Mouse (Mus musculus): ENCODE data around the gene Rasl2-9. TPM values are rescaled to one million over a fixed set of nuclear protein-coding genes. Genes with fewer than 3 reads are reported as not detected.

Rasl2-9 gene
- not detected in 2 replicates for polyA plus RNA-seq (2012; ENCODE audit: low replicate concordance)

DNA sequence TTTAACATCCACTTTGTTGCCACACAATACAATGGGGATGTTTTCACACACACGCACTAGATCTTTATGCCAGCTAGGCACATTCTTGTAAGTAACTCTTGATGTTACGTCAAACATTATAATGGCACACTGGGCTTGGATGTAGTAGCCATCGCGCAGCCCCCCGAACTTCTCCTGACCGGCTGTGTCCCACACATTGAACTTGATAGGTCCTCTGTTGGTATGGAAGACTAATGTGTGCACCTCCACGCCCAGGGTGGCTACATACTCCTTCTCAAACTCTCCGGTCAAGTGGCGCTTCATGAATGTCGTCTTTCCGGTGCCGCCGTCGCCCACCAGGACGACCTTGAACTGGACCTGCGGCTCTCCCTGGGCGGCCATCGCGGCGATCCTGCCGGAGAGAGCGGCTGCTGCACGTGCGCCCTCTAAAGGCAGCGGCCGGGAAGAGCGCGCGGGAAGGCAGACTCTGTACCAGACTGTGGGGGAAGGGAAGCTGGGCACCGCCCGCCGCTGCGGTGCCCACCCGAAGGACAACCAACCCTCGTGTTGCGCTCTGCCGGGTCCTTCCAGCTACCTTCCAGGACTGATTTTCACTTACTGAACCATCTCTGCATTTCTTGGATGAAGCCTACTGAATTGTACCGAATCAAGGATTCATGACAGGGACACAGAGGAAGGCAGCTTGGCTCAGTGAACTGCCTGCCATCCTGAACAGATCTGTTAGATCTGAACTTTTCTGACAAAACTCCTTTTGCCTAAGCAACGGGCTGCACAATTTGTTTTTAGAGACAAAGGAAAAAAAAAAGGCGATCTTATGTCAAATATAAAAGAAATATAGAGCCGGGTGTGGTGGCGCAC is at the start of gene Rasl2-9:
TSS of gene Rasl2-9 (minus strand) at position 402 of the 858 bp plus-strand sequence.

GRCm38 (mm10) chr7:5149570-5149969 is 23.8 kb upstream of the Rasl2-9 start, which contains the start of gene Vmn1r55:
Gene Vmn1r55, minus strand, starts transcription at chr7:5149670.

GRCm38 (mm10) chr7:5116850-5117249 is 8.9 kb downstream of the Rasl2-9 start, which contains the start of gene Rfpl4:
Gene Rfpl4, minus strand, starts transcription at chr7:5116950.

DNA sequence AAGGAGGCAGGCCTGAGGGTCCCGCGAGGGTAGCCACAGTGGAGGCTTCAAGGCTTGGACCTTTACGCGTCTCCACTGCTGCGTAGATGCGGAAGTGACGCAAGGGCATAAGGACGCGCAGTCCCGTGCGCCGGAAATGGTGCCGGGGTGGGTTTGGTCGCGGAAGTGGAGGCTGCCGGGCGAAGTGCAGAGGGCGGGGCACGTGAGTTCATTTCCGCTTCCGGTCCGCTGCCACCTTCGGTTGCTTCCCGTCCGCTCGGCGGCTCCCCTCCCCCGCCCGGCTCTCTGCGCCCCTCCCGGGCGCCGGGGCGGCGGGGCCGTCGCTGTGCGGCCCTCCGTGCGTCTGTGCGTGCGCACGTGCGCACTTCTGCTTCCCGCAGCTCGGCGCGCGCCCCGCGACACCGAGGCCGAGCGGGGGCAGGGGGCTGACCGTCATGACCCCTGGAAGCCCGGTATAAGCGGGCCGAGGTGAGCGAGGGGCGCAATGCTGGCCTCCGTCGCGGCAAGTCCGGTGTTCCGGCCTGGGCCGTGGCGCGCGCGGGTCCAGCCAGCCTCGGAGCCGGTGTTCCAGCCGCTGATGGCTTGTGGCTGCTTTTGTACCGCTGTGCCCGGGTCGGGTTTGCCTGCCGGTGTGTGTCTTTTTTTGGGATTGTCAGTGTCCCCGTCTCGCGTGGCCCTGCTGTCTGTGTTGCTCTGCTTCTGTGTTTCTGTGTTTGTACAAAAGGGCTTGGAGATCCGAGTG is 45.6 kb downstream of the Rasl2-9 start, which contains the start of gene Epn1:
TSS of gene Epn1 (plus strand) at position 226 of the 742 bp plus-strand sequence.

Other genes starting within 250 kb of the Rasl2-9 start
- 2.1 and 10.8 TPM in 2 replicates for gene Isoc2a, start 248.8 kb downstream of the Rasl2-9 start, polyA plus RNA-seq (2012; ENCODE audit: low replicate concordance)
- gene Gm36210, start 219.4 kb downstream of the Rasl2-9 start, polyA plus RNA-seq (2012; ENCODE audit: low replicate concordance), result 0.27 TPM in 1 of 2 replicates, not detected in the other
- 71.6 and 77.8 TPM in 2 replicates for gene Zfp628, start 210.7 kb downstream of the Rasl2-9 start, polyA plus RNA-seq (2012; ENCODE audit: low replicate concordance)
- gene Nat14, start 203.9 kb downstream of the Rasl2-9 start, polyA plus RNA-seq (2012; ENCODE audit: low replicate concordance), result 2.4 and 2.5 TPM in 2 replicates
- gene Ssc5d, start 200.2 kb downstream of the Rasl2-9 start, polyA plus RNA-seq (2012; ENCODE audit: low replicate concordance), result 0.38 and 0.55 TPM in 2 replicates
- 0.20 and 0.42 TPM in 2 replicates for gene Sbk2, start 161.5 kb downstream of the Rasl2-9 start, polyA plus RNA-seq (2012; ENCODE audit: low replicate concordance)
- gene Sbk3, start 154.8 kb downstream of the Rasl2-9 start, polyA plus RNA-seq (2012; ENCODE audit: low replicate concordance), result not detected in 2 replicates
- gene Zfp579, start 129.8 kb downstream of the Rasl2-9 start, polyA plus RNA-seq (2012; ENCODE audit: low replicate concordance), result 12.4 and 20.9 TPM in 2 replicates
- gene Zfp524, start 111.5 kb downstream of the Rasl2-9 start, polyA plus RNA-seq (2012; ENCODE audit: low replicate concordance), result 84.6 and 112 TPM in 2 replicates
- gene Fiz1, start 111.3 kb downstream of the Rasl2-9 start, polyA plus RNA-seq (2012; ENCODE audit: low replicate concordance), result 21.6 and 58.9 TPM in 2 replicates
- 33.3 TPM in 1 of 2 replicates, not detected in the other for gene Gm44973, start 110.5 kb downstream of the Rasl2-9 start, polyA plus RNA-seq (2012; ENCODE audit: low replicate concordance)
- 98.5 and 146 TPM in 2 replicates for gene Zfp865, start 105.6 kb downstream of the Rasl2-9 start, polyA plus RNA-seq (2012; ENCODE audit: low replicate concordance)
- 0.44 and 1.1 TPM in 2 replicates for gene Ccdc106, start 105.4 kb downstream of the Rasl2-9 start, polyA plus RNA-seq (2012; ENCODE audit: low replicate concordance)
- gene 4632433K11Rik, start 91.8 kb downstream of the Rasl2-9 start, polyA plus RNA-seq (2012; ENCODE audit: low replicate concordance), result not detected in 2 replicates
- 2.2 and 2.8 TPM in 2 replicates for gene Zfp784, start 87.5 kb downstream of the Rasl2-9 start, polyA plus RNA-seq (2012; ENCODE audit: low replicate concordance)
- 8.1 and 27.6 TPM in 2 replicates for gene Zfp580, start 74.4 kb downstream of the Rasl2-9 start, polyA plus RNA-seq (2012; ENCODE audit: low replicate concordance)
- 584 and 990 TPM in 2 replicates for gene U2af2, start 63.8 kb downstream of the Rasl2-9 start, polyA plus RNA-seq (2012; ENCODE audit: low replicate concordance)
- 1,843 and 1,854 TPM in 2 replicates for gene Epn1, start 45.7 kb downstream of the Rasl2-9 start, polyA plus RNA-seq (2012; ENCODE audit: low replicate concordance)
- gene Rfpl4, start 9.0 kb downstream of the Rasl2-9 start, polyA plus RNA-seq (2012; ENCODE audit: low replicate concordance), result not detected in 2 replicates
- 0.02 TPM in 2 replicates for gene Vmn1r55, start 23.7 kb upstream of the Rasl2-9 start, polyA plus RNA-seq (2012; ENCODE audit: low replicate concordance)
- 0.22 TPM in 1 of 2 replicates, not detected in the other for gene Vmn1r56, start 70.8 kb upstream of the Rasl2-9 start, polyA plus RNA-seq (2012; ENCODE audit: low replicate concordance)
- not detected in 2 replicates for gene Vmn1r57, start 92.5 kb upstream of the Rasl2-9 start, polyA plus RNA-seq (2012; ENCODE audit: low replicate concordance)
- gene Gm5065, start 224.6 kb upstream of the Rasl2-9 start, polyA plus RNA-seq (2012; ENCODE audit: low replicate concordance), result not detected in 2 replicates
- gene Nlrp2, start 225.1 kb upstream of the Rasl2-9 start, polyA plus RNA-seq (2012; ENCODE audit: low replicate concordance), result not detected in 2 replicates